Mouse (Mus musculus) stomach, embryonic 14.5 days (tissue): ENCODE data around the gene Gm28269. TPM values are rescaled to one million over a fixed set of nuclear protein-coding genes. Genes with fewer than 3 reads are reported as not detected.

Experiments used
- polyA plus RNA-seq: library from polyadenylated mRNA; unstranded; fragments of >200 nt; fragmentation: Nextera tagmentation; extraction: Ambion mirVana; gene quantifications from 2 replicates; pipeline ENCODE4 v1.2.1, GENCODE M21; 2014

Gene Gm28269
- polyA plus RNA-seq, 1 experiment from 2014 or later: not detected

Other genes with a start within 250 kb of the Gm28269 start
- 0.09 and 0.14 TPM in 2 replicates for gene Slc6a14, start 30.2 kb downstream of the Gm28269 start, polyA plus RNA-seq